Mouse (Mus musculus) adrenal gland, adult (tissue): ENCODE results near the gene Xaf1.

ENCODE experiments used
- DNase-seq, 2 experiments: peaks; one replicate each; pipeline ENCODE4 v3.0.0; 2022 to 2023; ENCODE audit warnings: low spot score in 1 of 2; ENCODE audit not compliant: inconsistent age in 2 of 2

The Xaf1 gene

GRCm38 (mm10) chr11:72301334-72301733 lies at the start of gene Xaf1:
Gene Xaf1 (plus strand): TSS chr11:72301629.
- peak; percentile 80 to 92 for DNase-seq

- no peak for DNase-seq
These were observed 45.8 kb upstream of the Xaf1 start for GRCm38 (mm10) chr11:72255629-72256028.

GRCm38 (mm10) chr11:72256441-72256840 lies 45.0 kb upstream of the Xaf1 start:
- no peak for DNase-seq

GRCm38 (mm10) chr11:72265483-72265882 lies 35.9 kb upstream of the Xaf1 start:
- DNase-seq: peak; percentile 22 to 66

- DNase-seq: peak; percentile 44 to 79
These were observed 35.0 kb upstream of the Xaf1 start for GRCm38 (mm10) chr11:72266207-72266959.

GRCm38 (mm10) chr11:72266960-72267560 lies 34.4 kb upstream of the Xaf1 start, which contains the start of gene Slc13a5:
Gene Slc13a5 (minus strand): TSS chr11:72267222.
- no peak for DNase-seq

GRCm38 (mm10) chr11:72271761-72272160 lies 29.7 kb upstream of the Xaf1 start:
- DNase-seq: no peak

- DNase-seq: no peak
These were observed 28.1 kb upstream of the Xaf1 start for GRCm38 (mm10) chr11:72273341-72273740.

- no peak for DNase-seq
These were observed 20.1 kb upstream of the Xaf1 start for GRCm38 (mm10) chr11:72281143-72281851.

- no peak for DNase-seq
These were observed 19.5 kb upstream of the Xaf1 start for GRCm38 (mm10) chr11:72281852-72282400.

GRCm38 (mm10) chr11:72283486-72284224 lies 17.8 kb upstream of the Xaf1 start:
- DNase-seq: no peak

GRCm38 (mm10) chr11:72284532-72285182 lies 16.8 kb upstream of the Xaf1 start:
- no peak for DNase-seq

GRCm38 (mm10) chr11:72285971-72286480 lies 15.4 kb upstream of the Xaf1 start:
- DNase-seq: no peak

GRCm38 (mm10) chr11:72286651-72287050 lies 14.8 kb upstream of the Xaf1 start:
- no peak for DNase-seq

- DNase-seq: no peak
These were observed 14.3 kb upstream of the Xaf1 start for GRCm38 (mm10) chr11:72287126-72287525.

- no peak for DNase-seq
These were observed 13.9 kb upstream of the Xaf1 start for GRCm38 (mm10) chr11:72287543-72287942.

GRCm38 (mm10) chr11:72293116-72293515 lies 8.3 kb upstream of the Xaf1 start:
- no peak for DNase-seq

GRCm38 (mm10) chr11:72302230-72302629 lies 801 bp downstream of the Xaf1 start:
- peak; percentile 46 to 72 for DNase-seq

- no peak for DNase-seq
These were observed 6.0 kb downstream of the Xaf1 start for GRCm38 (mm10) chr11:72307461-72307860.

- peak in 1 of 2 experiments; percentile 38 for DNase-seq
These were observed 7.6 kb downstream of the Xaf1 start for GRCm38 (mm10) chr11:72308982-72309381.
